Mouse (Mus musculus) liver, embryonic 16.5 days (tissue): ENCODE results near the gene Pex11b. TPM values are rescaled to one million over a fixed set of nuclear protein-coding genes. Genes with fewer than 3 reads are reported as not detected.
"Not testable (repeated sequence)": the region's sequence is repeated elsewhere in the genome, so short reads cannot be mapped to it uniquely, and the experiment has no call there.

Experiments used
- ATAC-seq: fragments of 200-750 bp; cut with Nextera tagmentation; 2 replicates; pipeline ENCODE4 v1.8.0; 2017; ENCODE audit warnings: low read depth, mild to moderate bottlenecking, moderate number of reproducible peaks, moderate library complexity
- H3K27ac ChIP-seq: fragments of 300-500 bp; sonication (generic); 2 replicates; pipeline ENCODE4 v1.5.1; 2014; ENCODE audit warnings: mild to moderate bottlenecking, low read length
- H3K27me3 ChIP-seq: fragments of 300-500 bp; sonication (generic); 2 replicates; pipeline ENCODE4 v1.6.1; 2014; ENCODE audit warnings: low read depth, low read length, mixed read lengths; ENCODE audit not compliant: control insufficient read depth, insufficient read depth
- H3K36me3 ChIP-seq: fragments of 300-500 bp; sonication (generic); 2 replicates; pipeline ENCODE4 v1.6.1; 2014; ENCODE audit warnings: mild to moderate bottlenecking; ENCODE audit not compliant: control insufficient read depth, insufficient read depth
- H3K4me1 ChIP-seq: fragments of 300-500 bp; sonication (generic); 2 replicates; pipeline ENCODE4 v1.6.1; 2014; ENCODE audit warnings: low read depth, low read length, mixed read lengths; ENCODE audit not compliant: control insufficient read depth
- H3K4me2 ChIP-seq: fragments of 300-500 bp; sonication (generic); 2 replicates; pipeline ENCODE4 v1.6.1; 2014; ENCODE audit warnings: low read depth, low read length, mixed read lengths
- H3K4me3 ChIP-seq: fragments of 300-500 bp; sonication (generic); 2 replicates; pipeline ENCODE4 v1.5.1; 2014; ENCODE audit warnings: low read depth, mild to moderate bottlenecking, low read length
- H3K9ac ChIP-seq: fragments of 300-500 bp; sonication (generic); 2 replicates; pipeline ENCODE4 v1.6.1; 2014; ENCODE audit warnings: low read depth, low read length
- H3K9me3 ChIP-seq: fragments of 300-500 bp; sonication (generic); replicated peaks from 2 replicates; pipeline ENCODE4 v1.6.1; 2016; ENCODE audit warnings: low read length; ENCODE audit not compliant: control insufficient read depth
- WGBS: fragments of 180-500 bp; shearing (Covaris S2); extraction: QIAGEN DNeasy Blood & Tissue Kit; methylation state at CpG from one replicate; pipeline ENCODE4 v1.1.7; 2014; ENCODE audit not compliant: insufficient replicate concordance; 5-methylcytosine and 5-hydroxymethylcytosine counted together
- polyA plus RNA-seq: library from polyadenylated mRNA; unstranded; fragments of >200 nt; fragmentation: Nextera tagmentation; extraction: Ambion mirVana; gene quantifications from 2 replicates; pipeline ENCODE4 v1.2.1, GENCODE M21; 2015

The Pex11b gene
- polyA plus RNA-seq, 1 experiment from 2014 or later, result 14.5 TPM

GRCm38 (mm10) chr3:96678456-96678855, 43.3 kb downstream of the Pex11b start:
- Histone ChIP-seq H3K9me3 (no peaks in the 10 kb centered on the region), H3K36me3 (no peaks in the 10 kb centered on the region), H3K4me2 (no peak overlapping the region), H3K27ac (no peak overlapping the region), H3K4me3 (no peak overlapping the region), H3K27me3 (peaks cover 2% of the 10 kb centered on the region), H3K4me1 (no peaks in the 10 kb centered on the region; the same call in 1 of the 2 replicates), H3K9ac (no peak overlapping the region)
- 54% methylated on average over 7 of the region's 7 CpGs for WGBS
- ATAC-seq, result no peak

- Histone ChIP-seq H3K27me3 (peaks cover 9% of the 10 kb centered on the region), H3K27ac (no peak overlapping the region), H3K9ac (no peak overlapping the region), H3K4me1 (no peaks in the 10 kb centered on the region; the same call in 1 of the 2 replicates), H3K4me2 (no peak overlapping the region), H3K4me3 (no peak overlapping the region), H3K9me3 (no peaks in the 10 kb centered on the region), H3K36me3 (no peaks in the 10 kb centered on the region)
- WGBS, result 8% methylated on average over 5 of the region's 5 CpGs
- no peak for ATAC-seq
These were observed 44.0 kb downstream of the Pex11b start for GRCm38 (mm10) chr3:96679159-96679674.

- ATAC-seq, result no peak
These were observed 45.2 kb downstream of the Pex11b start for GRCm38 (mm10) chr3:96680269-96680956.

GRCm38 (mm10) chr3:96683496-96683895, 48.3 kb downstream of the Pex11b start:
- Histone ChIP-seq H3K9me3 (no peaks in the 10 kb centered on the region), H3K36me3 (no peaks in the 10 kb centered on the region), H3K27me3 (peaks cover 28% of the 10 kb centered on the region), H3K27ac (no peak overlapping the region), H3K4me3 (no peak overlapping the region), H3K4me2 (no peak overlapping the region), H3K9ac (no peak overlapping the region), H3K4me1 (no peaks in the 10 kb centered on the region; the same call in 1 of the 2 replicates)
- no peak for ATAC-seq
- 62% methylated on average over 3 of the region's 3 CpGs for WGBS

More at GRCm38 (mm10) chr3:96680269-96680956, 45.2 kb downstream of the Pex11b start:
- H3K9ac ChIP-seq, result no peak overlapping the region
- no peak overlapping the region for H3K4me3 ChIP-seq
- no peak overlapping the region for H3K4me2 ChIP-seq
- H3K36me3 ChIP-seq, result no peaks in the 10 kb centered on the region
- WGBS, result 18% methylated on average over 12 of the region's 12 CpGs
- no peak overlapping the region for H3K27ac ChIP-seq
- H3K4me1 ChIP-seq, result no peaks in the 10 kb centered on the region; the same call in 1 of the 2 replicates
- H3K9me3 ChIP-seq, result no peaks in the 10 kb centered on the region
- peaks cover 21% of the 10 kb centered on the region for H3K27me3 ChIP-seq

GRCm38 (mm10) chr3:96684151-96684821, 49.1 kb downstream of the Pex11b start:
- H3K36me3 ChIP-seq, result no peaks in the 10 kb centered on the region
- 43% methylated on average over 17 of the region's 17 CpGs for WGBS
- no peak overlapping the region for H3K4me2 ChIP-seq
- no peak overlapping the region for H3K4me3 ChIP-seq
- no peaks in the 10 kb centered on the region for H3K9me3 ChIP-seq
- no peaks in the 10 kb centered on the region; the same call in 1 of the 2 replicates for H3K4me1 ChIP-seq
- ATAC-seq, result no peak
- peaks cover 28% of the 10 kb centered on the region for H3K27me3 ChIP-seq
- H3K27ac ChIP-seq, result no peak overlapping the region
- H3K9ac ChIP-seq, result no peak overlapping the region

- H3K36me3 ChIP-seq, result no peaks in the 10 kb centered on the region
- no peak for ATAC-seq
- no peaks in the 10 kb centered on the region for H3K9me3 ChIP-seq
- 16% methylated on average over 28 of the region's 28 CpGs for WGBS
- H3K4me1 ChIP-seq, result no peaks in the 10 kb centered on the region
- no peak overlapping the region for H3K9ac ChIP-seq
- no peak overlapping the region for H3K27ac ChIP-seq
- H3K4me3 ChIP-seq, result no peak overlapping the region
- peaks cover 28% of the 10 kb centered on the region for H3K27me3 ChIP-seq
- H3K4me2 ChIP-seq, result no peak overlapping the region
These were observed 49.6 kb downstream of the Pex11b start for GRCm38 (mm10) chr3:96684822-96685156.

- H3K27me3 ChIP-seq, result peaks cover 28% of the 10 kb centered on the region
- not testable (repeated sequence) for H3K4me1 ChIP-seq, H3K4me3 ChIP-seq, ATAC-seq, H3K36me3 ChIP-seq, H3K4me2 ChIP-seq, H3K27ac ChIP-seq, H3K9ac ChIP-seq, H3K9me3 ChIP-seq
- WGBS, result 63% methylated on average over 5 of the region's 5 CpGs
These were observed 50.9 kb downstream of the Pex11b start for GRCm38 (mm10) chr3:96686057-96686456.

- no peaks in the 10 kb centered on the region for H3K9me3 ChIP-seq
- H3K9ac ChIP-seq, result no peak overlapping the region
- no peak overlapping the region for H3K4me3 ChIP-seq
- H3K36me3 ChIP-seq, result no peaks in the 10 kb centered on the region
- H3K4me1 ChIP-seq, result no peaks in the 10 kb centered on the region
- H3K27me3 ChIP-seq, result peaks cover 23% of the 10 kb centered on the region
- no peak overlapping the region for H3K27ac ChIP-seq
- WGBS, result 51% methylated on average over 11 of the region's 11 CpGs
- no peak overlapping the region for H3K4me2 ChIP-seq
- no peak for ATAC-seq
These were observed 53.7 kb downstream of the Pex11b start for GRCm38 (mm10) chr3:96688854-96689253.

- Histone ChIP-seq H3K9ac (no peak overlapping the region), H3K4me1 (no peaks in the 10 kb centered on the region), H3K9me3 (no peaks in the 10 kb centered on the region), H3K4me2 (no peak overlapping the region), H3K4me3 (no peak overlapping the region), H3K36me3 (no peaks in the 10 kb centered on the region), H3K27ac (no peak overlapping the region), H3K27me3 (peaks cover 8% of the 10 kb centered on the region; the same call in 1 of the 2 replicates)
- WGBS, result 51% methylated on average over 3 of the region's 3 CpGs
- ATAC-seq, result no peak
These were observed 55.1 kb downstream of the Pex11b start for GRCm38 (mm10) chr3:96690298-96690697.
